Comparison of ENCODE assay signal across 9 mouse cellular contexts in the genomic region with DNA sequence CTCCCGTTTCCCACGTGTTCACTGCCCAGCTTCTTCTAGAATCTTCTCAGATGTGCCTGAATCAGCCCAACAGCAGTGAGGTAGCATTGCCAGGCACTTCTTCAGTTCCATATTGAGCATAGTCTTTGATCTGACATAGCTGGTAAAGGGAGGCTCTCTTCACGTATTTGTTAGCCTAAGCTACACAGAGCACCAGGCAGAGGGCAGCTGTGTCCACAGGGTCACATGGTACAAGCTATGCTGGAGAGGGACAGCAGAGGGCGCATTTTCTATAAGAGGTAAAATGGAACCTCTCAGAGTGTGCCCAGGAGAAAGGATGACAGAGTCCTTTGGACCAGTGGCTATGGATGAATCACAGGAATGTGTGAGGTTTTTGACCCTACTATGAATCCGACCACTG. TPM values are rescaled to one million over a fixed set of nuclear protein-coding genes. Genes with fewer than 3 reads are reported as not detected.
DNase-seq lines count a peak whose midpoint lies in the region; ATAC-seq and TF ChIP-seq lines count a peak whose summit lies in the region.
"Had no signal": no experiment of that assay in that cellular context is flagged by ENCODE, and none has a peak within 500 bp of the region (broad histone marks: within the 10 kb centered on the region; RNA-seq: fewer than 3 reads in every experiment).

No protein-coding gene starts in this region.

- 49% methylated on average over 5 of the region's 5 CpGs for WGBS in heart, adult 2 months
- 58% methylated on average over 5 of the region's 5 CpGs for WGBS in hindbrain, embryonic 11.5 days
- WGBS in small intestine, adult 2 months: 38% methylated on average over 5 of the region's 5 CpGs

- H3K36me3 ChIP-seq in heart, adult 2 months (ENCODE audit: control insufficient read depth, insufficient read depth, low read length): no peaks in the 10 kb centered on the region
- no peaks in the 10 kb centered on the region for H3K36me3 ChIP-seq in hindbrain, embryonic 11.5 days (ENCODE audit: control insufficient read depth, insufficient read depth, low read length)
- H3K36me3 ChIP-seq in small intestine, adult 2 months (ENCODE audit: control insufficient read depth, insufficient read depth, low read length): no peaks in the 10 kb centered on the region
- H3K36me3 ChIP-seq: limb, embryonic 15.5 days had no signal

- H3K9me3 ChIP-seq in hindbrain, embryonic 11.5 days (ENCODE audit: control insufficient read depth, low read length): no peaks in the 10 kb centered on the region
- H3K9me3 ChIP-seq: limb, embryonic 15.5 days had no signal

- H3K4me1 ChIP-seq in heart, adult 2 months (ENCODE audit: control insufficient read depth, insufficient read depth, low read length): no peaks in the 10 kb centered on the region
- no peaks in the 10 kb centered on the region for H3K4me1 ChIP-seq in hindbrain, embryonic 11.5 days (replicated peaks; ENCODE audit: control insufficient read depth, insufficient read depth, low read length)
- H3K4me1 ChIP-seq in small intestine, adult 2 months (ENCODE audit: control insufficient read depth, insufficient read depth, insufficient read length, low read length): no peaks in the 10 kb centered on the region
- H3K4me1 ChIP-seq: limb, embryonic 15.5 days had no signal

- peak; percentile 35 to 40 for DNase-seq in heart, adult 2 months
- no peak for DNase-seq in heart, postnatal 25 days (ENCODE audit: low spot score)
- DNase-seq in NIH3T3 (ENCODE audit: low read depth): peak; percentile 59
- DNase-seq in cerebellum, postnatal 14 days: peak; percentile 71 to 86
- DNase-seq in hindbrain, embryonic 11.5 days (ENCODE audit: low spot score): peak; percentile 67
- peak; percentile 28 to 43 for DNase-seq in layer of hippocampus, postnatal 14 days (ENCODE audit: low spot score in 2 of 2)
- DNase-seq in lung, postnatal 14 days: peak; percentile 70

- no peak for TF ChIP-seq POLR2A in heart, adult 2 months (IDR thresholded peaks at IDR 0.05; ENCODE audit: insufficient read depth, low read depth, low read length)
- no peak for TF ChIP-seq POLR2A in small intestine, adult 2 months (IDR thresholded peaks at IDR 0.05; ENCODE audit: low read depth, low read length)

- H3K27ac ChIP-seq in heart, adult 2 months: no peak overlapping the region
- no peak overlapping the region for H3K27ac ChIP-seq in hindbrain, embryonic 11.5 days (ENCODE audit: low read depth, low read length)
- H3K27ac ChIP-seq in small intestine, adult 2 months (ENCODE audit: insufficient read depth, low read depth, low read length): no peak overlapping the region
- H3K27ac ChIP-seq: limb, embryonic 15.5 days had no signal

- ATAC-seq in hindbrain, embryonic 11.5 days (ENCODE audit: low FRiP score): 0 out of 2 replicates have a peak, but pooled peaks have one; percentile 23

- no peak overlapping the region for H3K9ac ChIP-seq in heart, adult 2 months (ENCODE audit: low read depth, low read length)
- no peak overlapping the region for H3K9ac ChIP-seq in hindbrain, embryonic 11.5 days (ENCODE audit: low read depth, low read length)
- H3K9ac ChIP-seq: limb, embryonic 15.5 days had no signal

- no peaks in the 10 kb centered on the region for H3K79me2 ChIP-seq in heart, adult 2 months (replicated peaks; ENCODE audit: control insufficient read depth, insufficient read depth, low read length)

- no peak for TF ChIP-seq EP300 in heart, adult 2 months (IDR thresholded peaks at IDR 0.05; ENCODE audit: insufficient read depth, low read depth, low read length)

- peak; percentile 71 for TF ChIP-seq CTCF in heart, adult 2 months (IDR thresholded peaks at IDR 0.05)
- TF ChIP-seq CTCF in small intestine, adult 2 months (IDR thresholded peaks at IDR 0.05; ENCODE audit: extremely low read depth, insufficient read length, insufficient replicate concordance, low read depth, low read length): peak; percentile 59; the same call in 1 of the 2 replicates

- no peaks in the 10 kb centered on the region for H3K27me3 ChIP-seq in heart, adult 2 months (ENCODE audit: control insufficient read depth, insufficient read depth, low read length)
- H3K27me3 ChIP-seq in hindbrain, embryonic 11.5 days (ENCODE audit: control insufficient read depth, insufficient read depth, low read length): no peaks in the 10 kb centered on the region
- peaks cover 2% of the 10 kb centered on the region; the same call in 1 of the 2 replicates for H3K27me3 ChIP-seq in small intestine, adult 2 months (ENCODE audit: control insufficient read depth, insufficient read depth, low read length)

- intact Hi-C loops in heart, adult 2 months (cut with DNase I): loop anchor here (5.0 kb wide), 1 partner anchor 158 kb away; no protein-coding TSS in a partner anchor
- intact Hi-C loops in heart, postnatal 25 days (cut with DNase I): loop anchor here (5.0 kb wide), 1 partner anchor 273 kb away; no protein-coding TSS in a partner anchor

- H3K4me2 ChIP-seq in hindbrain, embryonic 11.5 days (replicated peaks; ENCODE audit: low read depth, low read length): no peak overlapping the region
- H3K4me2 ChIP-seq: limb, embryonic 15.5 days had no signal

- H3K4me3 ChIP-seq in heart, adult 2 months: no peak overlapping the region
- no peak overlapping the region for H3K4me3 ChIP-seq in hindbrain, embryonic 11.5 days (ENCODE audit: low read depth, low read length)
- no peak overlapping the region for H3K4me3 ChIP-seq in small intestine, adult 2 months (ENCODE audit: low read depth, low read length)
- H3K4me3 ChIP-seq: limb, embryonic 15.5 days had no signal

RNA-seq across cellular contexts. Expression of gene Drd5, which starts 10.3 kb away (rescaled TPM):
- total RNA-seq in heart, adult 2 months (2021): not detected
- polyA plus RNA-seq in heart, adult 2 months (2012; rRNA removed): not detected in 2 replicates
- total RNA-seq in heart, postnatal 25 days (2021): not detected
- not detected in 2 replicates for polyA plus RNA-seq in hindbrain, embryonic 11.5 days (2014; fragmentation: Nextera tagmentation; extraction: Ambion mirVana)
- total RNA-seq in layer of hippocampus, postnatal 14 days (2021): 1 to 10 TPM; 6.7 to 7.9 TPM
- not detected in 2 replicates for polyA plus RNA-seq in small intestine, adult 2 months (2012; rRNA removed)

RNA-seq across cellular contexts. Expression of gene Otop1, which starts 33.1 kb away (rescaled TPM):
- under 1 TPM; 0.57 to 0.82 TPM for total RNA-seq in heart, adult 2 months (2021)
- polyA plus RNA-seq in heart, adult 2 months (2012; rRNA removed): 2.9 and 4.3 TPM in 2 replicates
- total RNA-seq in heart, postnatal 25 days (2021): under 1 TPM; 0.36 to 0.78 TPM
- polyA plus RNA-seq in hindbrain, embryonic 11.5 days (2014; fragmentation: Nextera tagmentation; extraction: Ambion mirVana): 0.14 TPM in 1 of 2 replicates, not detected in the other
- under 1 TPM in 1 of 2 experiments, not detected in 1; 0.17 TPM for total RNA-seq in layer of hippocampus, postnatal 14 days (2021)
- not detected in 2 replicates for polyA plus RNA-seq in small intestine, adult 2 months (2012; rRNA removed)
- polyA plus RNA-seq: limb, embryonic 15.5 days had no signal

RNA-seq across cellular contexts. Expression of gene Tmem128, which starts 48.9 kb away (rescaled TPM):
- total RNA-seq in heart, adult 2 months (2021): 10 to 100 TPM; 11.7 to 12.2 TPM
- 16.5 and 24.0 TPM in 2 replicates for polyA plus RNA-seq in heart, adult 2 months (2012; rRNA removed)
- total RNA-seq in heart, postnatal 25 days (2021): 10 to 100 TPM; 12.5 to 14.3 TPM
- 105 TPM in 2 replicates for polyA plus RNA-seq in hindbrain, embryonic 11.5 days (2014; fragmentation: Nextera tagmentation; extraction: Ambion mirVana)
- total RNA-seq in layer of hippocampus, postnatal 14 days (2021): 10 to 100 TPM; 40.0 to 40.5 TPM
- polyA plus RNA-seq in small intestine, adult 2 months (2012; rRNA removed): 9.6 and 19.7 TPM in 2 replicates

Comparison
In these comparisons a context has a peak if more than half of its experiments do, and no peak if none do; other contexts are left out.
1. RNA of gene Drd5, which starts 10.3 kb away (total RNA-seq): 6.7 to 7.9 TPM in layer of hippocampus, postnatal 14 days; not detected in heart, adult 2 months and not detected in heart, postnatal 25 days; every median in the first group is over 4 times any median in the second.